Mouse (Mus musculus) liver, embryonic 15.5 days (tissue): ENCODE measurements around the gene 1700003E16Rik. TPM values are rescaled to one million over a fixed set of nuclear protein-coding genes. Genes with fewer than 3 reads are reported as not detected.
A peak's percentile ranks its signal among the peaks of the same experiment; 100 is the strongest.

Source experiments
- ATAC-seq: fragments of 200-750 bp; cut with Nextera tagmentation; 2 replicates; pipeline ENCODE4 v1.8.0; 2017; ENCODE audit warnings: moderate number of reproducible peaks, mild to moderate bottlenecking, moderate library complexity; ENCODE audit not compliant: insufficient read depth
- H3K27ac ChIP-seq: fragments of 300-500 bp; sonication (generic); replicated peaks from 2 replicates; pipeline ENCODE4 v1.5.1; 2015; ENCODE audit warnings: mild to moderate bottlenecking, inconsistent platforms
- H3K27me3 ChIP-seq: fragments of 300-500 bp; sonication (generic); 2 replicates; pipeline ENCODE4 v1.6.1; 2015; ENCODE audit warnings: mild to moderate bottlenecking, inconsistent platforms
- H3K36me3 ChIP-seq: fragments of 300-500 bp; sonication (generic); replicated peaks from 2 replicates; pipeline ENCODE4 v1.6.1; 2015; ENCODE audit warnings: moderate library complexity, mild to moderate bottlenecking, inconsistent platforms
- H3K4me1 ChIP-seq: fragments of 300-500 bp; sonication (generic); replicated peaks from 2 replicates; pipeline ENCODE4 v1.6.1; 2015; ENCODE audit warnings: inconsistent platforms
- H3K4me2 ChIP-seq: fragments of 300-500 bp; sonication (generic); 2 replicates; pipeline ENCODE4 v1.6.1; 2015; ENCODE audit warnings: moderate library complexity, mild to moderate bottlenecking, inconsistent platforms
- H3K4me3 ChIP-seq: fragments of 300-500 bp; sonication (generic); replicated peaks from 2 replicates; pipeline ENCODE4 v1.5.1; 2015; ENCODE audit warnings: mild to moderate bottlenecking, inconsistent platforms
- H3K9ac ChIP-seq: fragments of 300-500 bp; sonication (generic); 2 replicates; pipeline ENCODE4 v1.6.1; 2015; ENCODE audit warnings: moderate library complexity, mild to moderate bottlenecking, inconsistent platforms
- H3K9me3 ChIP-seq: fragments of 300-500 bp; sonication (generic); replicated peaks from 2 replicates; pipeline ENCODE4 v1.6.1; 2016; ENCODE audit warnings: inconsistent platforms
- whole genome bisulfite sequencing: fragments of 180-500 bp; shearing (Covaris S2); methylation state at CpG from one replicate; pipeline ENCODE4 v1.1.7; 2015; ENCODE audit warnings: mixed read lengths; ENCODE audit not compliant: insufficient replicate concordance; 5-methylcytosine and 5-hydroxymethylcytosine counted together
- polyA plus RNA-seq: library from polyadenylated mRNA; unstranded; fragments of >200 nt; fragmentation: Nextera tagmentation; extraction: Ambion mirVana; gene quantifications from 2 replicates; pipeline ENCODE4 v1.2.1, GENCODE M21; 2015

1700003E16Rik gene
- polyA plus RNA-seq, 1 experiment from 2014 or later: 0.17 TPM

DNA sequence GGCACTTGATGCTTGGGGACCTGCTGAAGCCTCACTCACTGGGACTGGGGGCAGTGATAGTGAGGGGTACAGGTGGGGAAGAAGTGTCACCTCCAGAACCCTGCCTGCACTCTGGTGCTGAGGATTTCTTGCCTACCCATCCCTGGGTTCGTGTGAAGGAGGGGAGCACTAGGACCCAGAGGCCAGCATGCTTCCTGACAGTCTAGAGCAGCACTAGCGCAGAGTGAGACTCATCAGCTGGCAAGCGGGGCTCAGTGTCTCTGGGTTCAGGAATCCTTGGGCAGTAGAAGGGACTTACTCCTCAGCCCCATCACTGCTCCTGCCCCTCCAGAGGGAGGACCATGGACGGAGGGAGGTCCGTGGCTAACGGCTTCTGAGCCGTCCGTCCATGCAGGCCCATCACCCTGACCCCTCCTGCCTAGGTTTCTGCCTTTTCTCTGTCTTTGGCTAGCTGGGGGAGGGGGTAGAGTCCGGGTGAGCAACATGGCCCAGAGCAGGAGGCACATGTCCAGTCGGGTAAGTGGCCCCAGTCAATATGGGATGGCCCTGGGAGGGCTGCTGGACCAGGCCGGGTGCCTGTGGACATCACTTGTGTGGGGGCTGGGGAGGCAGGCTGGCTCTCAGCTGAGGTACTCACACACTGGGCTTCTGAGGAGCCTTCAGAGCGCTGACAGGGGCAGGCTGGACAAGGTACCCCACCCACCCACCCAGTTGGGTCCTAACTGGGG, 23.4 kb downstream of the 1700003E16Rik start:
- ATAC-seq: 0 out of 2 replicates have a peak, but pooled peaks have one; percentile 25
- Histone ChIP-seq H3K4me3 (no peak overlapping the region), H3K36me3 (peaks cover 24% of the 10 kb centered on the region), H3K4me1 (peaks cover 7% of the 10 kb centered on the region; the same call in 1 of the 2 replicates), H3K9me3 (no peaks in the 10 kb centered on the region), H3K9ac (no peak overlapping the region), H3K27ac (no peak overlapping the region), H3K4me2 (no peak overlapping the region), H3K27me3 (no peaks in the 10 kb centered on the region)
- 50% methylated on average over 12 of the region's 12 CpGs for WGBS

DNA sequence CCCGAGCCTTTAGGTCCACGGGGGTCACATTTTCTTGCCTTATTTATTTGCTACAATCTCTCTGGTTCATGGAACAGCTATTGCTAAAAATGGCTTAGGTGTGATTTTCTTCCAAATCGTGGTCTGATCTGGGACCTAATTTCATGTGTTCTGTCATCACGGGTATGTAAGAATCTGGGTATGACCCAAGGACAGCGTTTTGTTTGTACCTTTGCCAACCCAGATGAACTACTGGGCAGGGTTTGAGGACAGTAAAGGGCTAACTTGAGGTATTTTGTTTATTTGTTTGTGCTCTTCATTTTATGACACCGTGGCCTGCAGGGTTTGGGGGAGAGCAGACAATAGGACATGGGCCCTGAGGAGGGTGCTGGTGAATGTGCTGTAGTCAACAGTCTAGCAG, 24.4 kb downstream of the 1700003E16Rik start:
- ATAC-seq: no peak
- no peak overlapping the region for H3K4me2 ChIP-seq
- H3K27me3 ChIP-seq: no peaks in the 10 kb centered on the region
- peaks cover 31% of the 10 kb centered on the region for H3K36me3 ChIP-seq
- no peak overlapping the region for H3K27ac ChIP-seq
- WGBS: 65% methylated on average over 6 of the region's 6 CpGs
- no peak overlapping the region for H3K4me3 ChIP-seq
- H3K4me1 ChIP-seq: peaks cover 8% of the 10 kb centered on the region; the same call in 1 of the 2 replicates
- no peak overlapping the region for H3K9ac ChIP-seq
- H3K9me3 ChIP-seq: no peaks in the 10 kb centered on the region

- Histone ChIP-seq H3K27ac (no peak overlapping the region), H3K36me3 (peaks cover 41% of the 10 kb centered on the region), H3K4me3 (no peak overlapping the region), H3K9ac (no peak overlapping the region), H3K4me2 (no peak overlapping the region), H3K9me3 (no peaks in the 10 kb centered on the region), H3K27me3 (no peaks in the 10 kb centered on the region), H3K4me1 (peaks cover 12% of the 10 kb centered on the region)
- WGBS: 82% methylated on average over 3 of the region's 3 CpGs
- no peak for ATAC-seq
These were observed 28.7 kb downstream of the 1700003E16Rik start for GRCm38 (mm10) chr6:83184858-83185435.

- Histone ChIP-seq H3K9ac (no peak overlapping the region), H3K27me3 (no peaks in the 10 kb centered on the region), H3K4me2 (no peak overlapping the region), H3K4me1 (peaks cover 12% of the 10 kb centered on the region), H3K4me3 (no peak overlapping the region), H3K27ac (no peak overlapping the region), H3K9me3 (no peaks in the 10 kb centered on the region), H3K36me3 (peaks cover 54% of the 10 kb centered on the region)
- 20% methylated on average over 25 of the region's 25 CpGs for WGBS
- ATAC-seq: peak; percentile 38; the same call in 1 of the 2 replicates
These were observed 30.0 kb downstream of the 1700003E16Rik start for GRCm38 (mm10) chr6:83185895-83186861.

- H3K27me3 ChIP-seq: no peaks in the 10 kb centered on the region
- ATAC-seq: no peak
- no peaks in the 10 kb centered on the region for H3K9me3 ChIP-seq
- H3K9ac ChIP-seq: no peak overlapping the region
- H3K4me2 ChIP-seq: no peak overlapping the region
- WGBS: 53% methylated on average over 2 of the region's 2 CpGs
- H3K4me1 ChIP-seq: peaks cover 12% of the 10 kb centered on the region
- H3K36me3 ChIP-seq: peaks cover 61% of the 10 kb centered on the region
- no peak overlapping the region for H3K4me3 ChIP-seq
- no peak overlapping the region for H3K27ac ChIP-seq
These were observed 30.7 kb downstream of the 1700003E16Rik start for GRCm38 (mm10) chr6:83186946-83187345.

GRCm38 (mm10) chr6:83193571-83193970, 37.4 kb downstream of the 1700003E16Rik start:
- Histone ChIP-seq H3K36me3 (peaks cover 94% of the 10 kb centered on the region), H3K9ac (no peak overlapping the region), H3K4me1 (0 out of 2 replicates have a peak, but pooled peaks cover under 1% of the 10 kb centered on the region), H3K27ac (no peak overlapping the region), H3K4me3 (no peak overlapping the region), H3K4me2 (no peak overlapping the region), H3K27me3 (no peaks in the 10 kb centered on the region), H3K9me3 (no peaks in the 10 kb centered on the region)
- WGBS: 72% methylated on average over 7 of the region's 7 CpGs
- no peak for ATAC-seq

DNA sequence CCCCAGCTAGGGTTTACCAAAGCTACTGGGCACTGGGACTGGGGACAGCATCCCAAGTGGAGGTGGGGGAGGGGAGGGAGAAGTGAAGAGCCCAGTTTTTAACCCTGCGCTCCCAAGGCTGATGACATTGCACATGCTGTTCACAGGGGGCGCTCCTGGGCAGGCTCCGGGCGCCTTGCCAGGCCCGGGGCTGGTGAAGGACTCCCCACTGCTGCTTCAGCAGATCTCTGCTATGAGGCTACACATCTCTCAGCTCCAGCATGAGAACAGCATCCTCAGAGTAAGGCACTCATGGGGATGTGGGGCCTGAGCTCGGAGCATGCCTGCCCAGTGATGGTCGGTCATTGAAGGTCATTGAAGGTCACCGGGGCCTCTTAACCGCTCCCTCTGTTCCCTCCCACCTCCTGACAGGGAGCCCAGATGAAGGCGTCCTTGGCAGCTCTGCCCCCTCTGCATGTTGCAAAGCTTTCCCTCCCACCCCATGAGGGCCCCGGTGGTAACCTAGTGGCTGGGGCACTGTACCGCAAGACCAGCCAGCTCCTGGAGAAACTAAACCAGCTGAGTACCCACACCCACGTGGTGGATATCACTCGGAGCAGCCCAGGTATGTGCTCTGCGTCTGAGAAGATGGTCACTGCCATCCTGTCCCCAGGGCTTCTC, 41.3 kb downstream of the 1700003E16Rik start:
- Histone ChIP-seq H3K27me3 (no peaks in the 10 kb centered on the region), H3K4me1 (no peaks in the 10 kb centered on the region), H3K4me3 (no peak overlapping the region), H3K27ac (no peak overlapping the region), H3K9me3 (no peaks in the 10 kb centered on the region), H3K36me3 (peaks cover 67% of the 10 kb centered on the region), H3K9ac (no peak overlapping the region), H3K4me2 (no peak overlapping the region)
- ATAC-seq: no peak
- 73% methylated on average over 15 of the region's 15 CpGs for WGBS

GRCm38 (mm10) chr6:83203320-83203719, 47.1 kb downstream of the 1700003E16Rik start:
- no peak overlapping the region for H3K4me2 ChIP-seq
- peaks cover 12% of the 10 kb centered on the region for H3K36me3 ChIP-seq
- H3K9ac ChIP-seq: no peak overlapping the region
- no peak overlapping the region for H3K4me3 ChIP-seq
- WGBS: 66% methylated on average over 4 of the region's 4 CpGs
- H3K27ac ChIP-seq: no peak overlapping the region
- H3K27me3 ChIP-seq: no peaks in the 10 kb centered on the region
- no peaks in the 10 kb centered on the region for H3K4me1 ChIP-seq
- H3K9me3 ChIP-seq: no peaks in the 10 kb centered on the region
- no peak for ATAC-seq

DNA sequence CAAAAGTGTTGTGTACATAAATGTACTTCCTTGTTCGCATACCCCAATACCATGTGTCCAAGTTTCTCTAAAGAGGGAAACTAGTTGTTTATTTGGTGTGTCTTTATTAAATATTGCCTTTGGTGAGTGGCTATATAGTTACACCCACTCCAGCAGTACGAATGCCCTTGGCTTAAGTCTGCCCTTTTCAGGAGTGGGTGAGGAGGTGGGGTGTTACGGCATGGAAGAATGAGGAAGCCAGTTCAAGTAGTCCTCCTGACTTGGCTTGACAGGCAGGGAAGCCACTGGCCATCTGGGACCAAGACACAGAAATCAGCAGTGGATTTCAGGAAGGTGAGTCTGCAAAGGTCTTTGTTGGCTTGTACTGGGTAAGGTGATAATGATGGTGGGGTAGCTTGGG, 49.6 kb downstream of the 1700003E16Rik start:
- H3K9ac ChIP-seq: no peak overlapping the region
- no peak for ATAC-seq
- no peaks in the 10 kb centered on the region for H3K4me1 ChIP-seq
- no peaks in the 10 kb centered on the region for H3K9me3 ChIP-seq
- H3K4me3 ChIP-seq: no peak overlapping the region
- H3K27ac ChIP-seq: no peak overlapping the region
- H3K36me3 ChIP-seq: no peaks in the 10 kb centered on the region
- 75% methylated on average over 3 of the region's 3 CpGs for WGBS
- H3K27me3 ChIP-seq: 0 out of 2 replicates have a peak, but pooled peaks cover 4% of the 10 kb centered on the region
- H3K4me2 ChIP-seq: no peak overlapping the region

DNA sequence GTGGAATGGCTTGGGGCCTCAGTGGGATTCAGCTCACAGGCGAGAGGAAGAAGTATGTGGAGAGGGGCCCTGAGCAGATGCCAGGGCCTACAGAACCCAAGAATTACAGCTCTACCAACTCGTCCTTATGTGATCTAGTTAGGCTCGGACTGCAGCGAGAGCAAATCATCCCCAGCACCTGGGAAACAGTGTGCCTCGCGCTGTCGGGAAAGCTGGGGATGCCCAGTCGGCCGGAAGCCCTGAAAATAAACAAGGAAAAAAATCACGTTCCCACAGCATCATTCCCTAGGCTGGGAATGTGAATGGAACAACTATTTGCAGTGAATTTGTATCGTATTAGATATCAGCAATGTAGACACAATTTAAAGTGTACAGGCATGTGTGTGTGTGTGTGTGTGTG, 50.1 kb downstream of the 1700003E16Rik start:
- WGBS: 62% methylated on average over 11 of the region's 11 CpGs
- Histone ChIP-seq H3K4me2 (no peak overlapping the region), H3K4me1 (no peaks in the 10 kb centered on the region), H3K4me3 (no peak overlapping the region), H3K9me3 (no peaks in the 10 kb centered on the region), H3K27me3 (peaks cover 4% of the 10 kb centered on the region; the same call in 1 of the 2 replicates), H3K9ac (no peak overlapping the region), H3K36me3 (no peaks in the 10 kb centered on the region), H3K27ac (no peak overlapping the region)
- ATAC-seq: no peak
